Mouse (Mus musculus): Measurements from ENCODE around the gene Teddm3. TPM values are rescaled to one million over a fixed set of nuclear protein-coding genes. Genes with fewer than 3 reads are reported as not detected.
"Not testable (repeated sequence)": the region's sequence is repeated elsewhere in the genome, so short reads cannot be mapped to it uniquely, and the experiment has no call there.

The Teddm3 gene
- total RNA-seq (2014; rRNA removed) (not detected in 2 replicates), polyA plus RNA-seq (2012; rRNA removed) (not detected in 2 replicates)

DNA sequence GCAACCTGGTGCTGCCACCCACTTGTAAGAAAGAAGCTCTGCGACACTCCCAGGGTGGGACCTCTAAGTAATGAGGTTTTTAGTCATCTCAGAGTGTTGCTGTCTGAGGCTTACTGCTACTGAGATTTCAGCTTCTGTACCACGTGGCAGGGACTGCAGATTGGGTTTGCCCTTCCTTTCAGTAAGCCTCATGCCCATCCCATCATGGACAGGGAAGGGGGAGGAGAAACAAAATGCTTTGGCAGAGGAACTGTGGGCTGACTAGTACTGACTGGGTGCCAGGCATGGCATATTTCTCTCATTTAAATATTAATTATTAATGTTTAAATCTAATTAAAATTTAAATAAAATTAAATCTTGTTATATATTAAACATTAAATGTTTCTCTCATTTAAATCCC lies at the start of gene Teddm3:
TSS of gene Teddm3 (minus strand) at position 101 of the 400 bp plus-strand sequence.
- not testable (repeated sequence) for H3K79me2 ChIP-seq (ENCODE audit: control insufficient read depth, insufficient read depth, low read length); H3K27ac ChIP-seq (replicated peaks; ENCODE audit: insufficient read depth, low read depth, low read length); H3K4me1 ChIP-seq (ENCODE audit: control insufficient read depth, insufficient read depth, low read length); H3K36me3 ChIP-seq (ENCODE audit: control insufficient read depth, insufficient read depth, low read length); H3K4me3 ChIP-seq (ENCODE audit: insufficient read depth, low read depth, low read length); DNase-seq (ENCODE audit: extremely low read depth, low read depth, low spot score); H3K27me3 ChIP-seq (ENCODE audit: control insufficient read depth, insufficient read depth, low read length); H3K9ac ChIP-seq (ENCODE audit: low read depth, low read length)
- no CpG with 5 or more reads among the region's 2 CpGs for WGBS

GRCm38 (mm10) chr16:21202731-21203130 lies 48.9 kb upstream of the Teddm3 start:
- TF ChIP-seq POLR2A (IDR thresholded peaks at IDR 0.05; ENCODE audit: extremely low read depth, insufficient read depth, low read length) (no peak), CTCF (IDR thresholded peaks at IDR 0.05; ENCODE audit: low read depth, low read length) (no peak)
- DNase-seq (ENCODE audit: extremely low read depth, low read depth, low spot score) = no peak
- no peak overlapping the region for H3K4me3 ChIP-seq (ENCODE audit: insufficient read depth, low read depth, low read length)
- no peak overlapping the region for H3K9ac ChIP-seq (ENCODE audit: low read depth, low read length)
- WGBS = 85% methylated on average over 4 of the region's 4 CpGs
- no peaks in the 10 kb centered on the region for H3K4me1 ChIP-seq (ENCODE audit: control insufficient read depth, insufficient read depth, low read length)
- no peaks in the 10 kb centered on the region for H3K36me3 ChIP-seq (ENCODE audit: control insufficient read depth, insufficient read depth, low read length)
- H3K79me2 ChIP-seq (ENCODE audit: control insufficient read depth, insufficient read depth, low read length) = no peaks in the 10 kb centered on the region
- no peak overlapping the region for H3K27ac ChIP-seq (replicated peaks; ENCODE audit: insufficient read depth, low read depth, low read length)
- H3K27me3 ChIP-seq (ENCODE audit: control insufficient read depth, insufficient read depth, low read length) = peaks cover 10% of the 10 kb centered on the region

GRCm38 (mm10) chr16:21199426-21199825 lies 45.6 kb upstream of the Teddm3 start:
- H3K79me2 ChIP-seq (ENCODE audit: control insufficient read depth, insufficient read depth, low read length) = no peaks in the 10 kb centered on the region
- no peak overlapping the region for H3K9ac ChIP-seq (ENCODE audit: low read depth, low read length)
- peaks cover under 1% of the 10 kb centered on the region; the same call in 1 of the 2 replicates for H3K27me3 ChIP-seq (ENCODE audit: control insufficient read depth, insufficient read depth, low read length)
- DNase-seq (ENCODE audit: extremely low read depth, low read depth, low spot score) = no peak
- no peak for TF ChIP-seq CTCF (IDR thresholded peaks at IDR 0.05; ENCODE audit: low read depth, low read length)
- no peak for TF ChIP-seq POLR2A (IDR thresholded peaks at IDR 0.05; ENCODE audit: extremely low read depth, insufficient read depth, low read length)
- WGBS = 76% methylated on average over 8 of the region's 8 CpGs
- no peak overlapping the region for H3K4me3 ChIP-seq (ENCODE audit: insufficient read depth, low read depth, low read length)
- H3K27ac ChIP-seq (replicated peaks; ENCODE audit: insufficient read depth, low read depth, low read length) = no peak overlapping the region
- no peaks in the 10 kb centered on the region for H3K36me3 ChIP-seq (ENCODE audit: control insufficient read depth, insufficient read depth, low read length)
- H3K4me1 ChIP-seq (ENCODE audit: control insufficient read depth, insufficient read depth, low read length) = no peaks in the 10 kb centered on the region

DNA sequence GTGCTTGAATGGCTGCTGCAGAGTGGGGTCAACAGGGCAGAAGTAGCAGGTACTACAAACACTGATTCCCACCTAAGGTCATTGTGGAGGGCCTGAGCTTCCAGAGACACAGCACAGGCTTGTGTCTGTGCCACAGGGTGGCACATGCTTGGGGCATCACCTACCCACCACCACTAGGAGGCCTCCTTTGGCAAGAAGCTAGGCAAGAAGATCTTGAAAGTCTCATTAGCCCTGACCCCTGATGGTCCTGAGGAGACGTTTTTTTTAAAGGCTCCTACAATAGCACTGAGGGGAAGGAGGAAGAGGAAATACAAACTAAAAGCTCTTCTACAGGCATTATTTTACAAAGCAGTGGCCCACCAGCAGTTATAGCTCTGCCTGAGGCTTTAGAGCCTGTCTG lies 44.7 kb upstream of the Teddm3 start:
- DNase-seq (ENCODE audit: extremely low read depth, low read depth, low spot score) = no peak

GRCm38 (mm10) chr16:21198006-21198405 lies 44.2 kb upstream of the Teddm3 start:
- no peak for DNase-seq (ENCODE audit: extremely low read depth, low read depth, low spot score)
- no peaks in the 10 kb centered on the region for H3K79me2 ChIP-seq (ENCODE audit: control insufficient read depth, insufficient read depth, low read length)
- no peak overlapping the region for H3K27ac ChIP-seq (replicated peaks; ENCODE audit: insufficient read depth, low read depth, low read length)
- no peaks in the 10 kb centered on the region for H3K36me3 ChIP-seq (ENCODE audit: control insufficient read depth, insufficient read depth, low read length)
- H3K9ac ChIP-seq (ENCODE audit: low read depth, low read length) = no peak overlapping the region
- TF ChIP-seq CTCF (IDR thresholded peaks at IDR 0.05; ENCODE audit: low read depth, low read length) = no peak
- TF ChIP-seq POLR2A (IDR thresholded peaks at IDR 0.05; ENCODE audit: extremely low read depth, insufficient read depth, low read length) = no peak
- H3K4me1 ChIP-seq (ENCODE audit: control insufficient read depth, insufficient read depth, low read length) = no peaks in the 10 kb centered on the region
- no peak overlapping the region for H3K4me3 ChIP-seq (ENCODE audit: insufficient read depth, low read depth, low read length)
- 85% methylated on average over 7 of the region's 7 CpGs for WGBS
- no peaks in the 10 kb centered on the region for H3K27me3 ChIP-seq (ENCODE audit: control insufficient read depth, insufficient read depth, low read length)

More for the DNA sequence above, 44.7 kb upstream of the Teddm3 start:
- no peaks in the 10 kb centered on the region for H3K4me1 ChIP-seq (ENCODE audit: control insufficient read depth, insufficient read depth, low read length)
- no peak overlapping the region for H3K4me3 ChIP-seq (ENCODE audit: insufficient read depth, low read depth, low read length)
- no peak overlapping the region for H3K9ac ChIP-seq (ENCODE audit: low read depth, low read length)
- H3K27me3 ChIP-seq (ENCODE audit: control insufficient read depth, insufficient read depth, low read length) = no peaks in the 10 kb centered on the region
- no peak overlapping the region for H3K27ac ChIP-seq (replicated peaks; ENCODE audit: insufficient read depth, low read depth, low read length)
- WGBS = 14% methylated on average over 1 of the region's 1 CpGs
- H3K79me2 ChIP-seq (ENCODE audit: control insufficient read depth, insufficient read depth, low read length) = no peaks in the 10 kb centered on the region
- H3K36me3 ChIP-seq (ENCODE audit: control insufficient read depth, insufficient read depth, low read length) = no peaks in the 10 kb centered on the region
- TF ChIP-seq CTCF (IDR thresholded peaks at IDR 0.05; ENCODE audit: low read depth, low read length) (peak; percentile 57), POLR2A (IDR thresholded peaks at IDR 0.05; ENCODE audit: extremely low read depth, insufficient read depth, low read length) (no peak)

DNA sequence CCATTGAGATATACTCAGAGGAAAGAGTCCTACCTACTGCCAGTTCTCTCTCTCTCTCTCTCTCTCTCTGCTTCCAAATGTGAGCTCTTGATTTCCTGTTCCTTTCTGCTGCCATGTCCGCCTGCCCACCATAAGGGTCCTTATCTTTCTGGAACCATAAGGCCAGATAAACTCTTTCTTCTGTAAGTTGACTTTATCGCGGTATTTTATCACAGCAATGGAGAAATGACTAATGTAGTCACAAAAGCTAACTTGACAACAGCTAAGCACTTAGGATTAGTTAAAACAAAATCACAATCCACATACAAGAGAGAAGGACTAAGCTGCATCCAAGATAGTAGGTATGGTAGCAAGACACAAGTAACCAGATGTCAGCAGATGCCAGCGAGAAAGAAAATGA lies 43.7 kb upstream of the Teddm3 start:
- Histone ChIP-seq H3K79me2 (ENCODE audit: control insufficient read depth, insufficient read depth, low read length) (no peaks in the 10 kb centered on the region), H3K4me1 (ENCODE audit: control insufficient read depth, insufficient read depth, low read length) (no peaks in the 10 kb centered on the region), H3K36me3 (ENCODE audit: control insufficient read depth, insufficient read depth, low read length) (no peaks in the 10 kb centered on the region), H3K27me3 (ENCODE audit: control insufficient read depth, insufficient read depth, low read length) (no peaks in the 10 kb centered on the region), H3K27ac (replicated peaks; ENCODE audit: insufficient read depth, low read depth, low read length) (no peak overlapping the region), H3K4me3 (ENCODE audit: insufficient read depth, low read depth, low read length) (no peak overlapping the region), H3K9ac (ENCODE audit: low read depth, low read length) (no peak overlapping the region)
- WGBS = 81% methylated on average over 4 of the region's 4 CpGs
- no peak for DNase-seq (ENCODE audit: extremely low read depth, low read depth, low spot score)
- TF ChIP-seq CTCF (IDR thresholded peaks at IDR 0.05; ENCODE audit: low read depth, low read length) (no peak), POLR2A (IDR thresholded peaks at IDR 0.05; ENCODE audit: extremely low read depth, insufficient read depth, low read length) (no peak)
